Mouse (Mus musculus): ENCODE measurements around the gene Hist3h2ba.

GRCm38 (mm10) chr11:58916879-58917744, 31.6 kb upstream of the Hist3h2ba start:
- TF ChIP-seq GATA1 (IDR thresholded peaks at IDR 0.05; ENCODE audit: borderline replicate concordance, low read length): no peak
- no peak for TF ChIP-seq CTCF (IDR thresholded peaks at IDR 0.05; ENCODE audit: low read depth, low read length)

Data from G1E (cell line).